Mouse (Mus musculus) lung, postnatal 14 days (tissue): Measurements from ENCODE around the gene Mob1b.
"Not testable (repeated sequence)": the region's sequence is repeated elsewhere in the genome, so short reads cannot be mapped to it uniquely, and the experiment has no call there.

Experiments used
- DNase-seq: peaks from one replicate; pipeline ENCODE4 v3.0.0; 2021

Mob1b gene

GRCm38 (mm10) chr5:88702041-88702440, 18.6 kb upstream of the Mob1b start:
- DNase-seq, result no peak

DNA sequence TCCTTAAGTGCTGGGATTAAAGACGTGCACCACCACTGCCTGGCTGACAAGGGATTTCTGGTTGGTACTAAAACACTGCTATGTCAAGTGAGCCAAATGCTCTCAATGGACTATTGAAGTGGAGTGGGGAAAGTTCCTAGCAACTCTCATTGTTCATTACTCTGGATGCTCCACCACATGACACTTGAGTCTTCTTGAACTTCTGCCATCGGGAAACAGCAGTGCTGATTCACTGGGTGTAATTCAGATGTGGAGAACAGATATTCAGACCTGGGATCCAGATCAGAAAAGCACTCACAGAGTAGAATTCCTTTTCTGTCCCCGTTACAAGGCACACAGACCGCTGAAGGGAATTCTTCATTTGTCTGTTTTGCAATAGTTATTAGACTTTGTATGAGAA, 17.1 kb upstream of the Mob1b start:
- no peak for DNase-seq

DNA sequence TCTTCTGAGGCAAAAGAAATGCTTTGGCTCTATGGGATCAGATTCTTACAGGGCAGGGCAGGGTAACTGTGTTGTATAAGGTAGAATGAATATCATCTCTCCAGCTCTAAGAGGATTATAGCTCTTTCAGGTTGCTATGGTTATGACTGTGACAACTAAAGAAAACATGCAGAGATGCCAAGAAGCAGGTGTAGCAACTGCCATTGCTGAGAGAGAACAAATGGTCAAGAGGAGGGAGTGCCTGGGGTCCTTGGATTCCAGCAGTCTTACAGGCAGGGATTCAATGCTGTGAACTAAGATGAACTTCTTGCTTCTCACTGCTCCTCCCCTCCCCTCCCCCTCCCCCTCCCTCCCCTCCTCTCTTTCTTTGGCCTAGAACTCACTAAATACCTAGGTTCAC, 9.5 kb upstream of the Mob1b start:
- no peak for DNase-seq

- DNase-seq, result no peak
Measured at GRCm38 (mm10) chr5:88711618-88712224, 8.9 kb upstream of the Mob1b start.

- DNase-seq, result no peak
Measured at GRCm38 (mm10) chr5:88712328-88712727, 8.3 kb upstream of the Mob1b start.

- no peak for DNase-seq
Measured at GRCm38 (mm10) chr5:88716983-88717382, 3.7 kb upstream of the Mob1b start.

- DNase-seq, result no peak
Measured at GRCm38 (mm10) chr5:88721003-88721475, 384 bp downstream of the Mob1b start.

GRCm38 (mm10) chr5:88721565-88722212, 1.0 kb downstream of the Mob1b start:
- DNase-seq, result peak; percentile 40

- DNase-seq, result peak; percentile 16
Measured at GRCm38 (mm10) chr5:88722213-88722600, 1.6 kb downstream of the Mob1b start.

GRCm38 (mm10) chr5:88724030-88724429, 3.4 kb downstream of the Mob1b start:
- DNase-seq, result no peak

GRCm38 (mm10) chr5:88727593-88728144, 7.0 kb downstream of the Mob1b start:
- no peak for DNase-seq

DNA sequence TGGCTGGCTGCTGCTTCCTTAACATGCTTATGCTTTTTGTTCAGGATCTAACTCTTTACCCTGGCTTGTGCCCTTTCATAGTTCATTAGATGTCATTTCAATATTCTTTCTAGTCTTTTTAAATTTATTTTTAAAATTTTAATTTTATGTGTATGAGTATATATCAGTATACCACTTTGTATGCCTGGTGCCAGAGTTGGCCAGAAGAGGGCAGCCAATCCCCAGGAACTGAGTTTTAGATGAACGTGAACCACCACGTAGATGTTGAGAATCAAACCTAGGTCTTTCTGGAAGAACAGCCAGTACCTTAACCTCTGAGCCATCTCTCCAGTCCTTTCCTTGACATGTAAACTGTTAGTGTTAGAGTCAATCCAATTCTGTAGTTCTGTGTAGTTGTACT, 14.1 kb downstream of the Mob1b start:
- peak; percentile 37 for DNase-seq

DNA sequence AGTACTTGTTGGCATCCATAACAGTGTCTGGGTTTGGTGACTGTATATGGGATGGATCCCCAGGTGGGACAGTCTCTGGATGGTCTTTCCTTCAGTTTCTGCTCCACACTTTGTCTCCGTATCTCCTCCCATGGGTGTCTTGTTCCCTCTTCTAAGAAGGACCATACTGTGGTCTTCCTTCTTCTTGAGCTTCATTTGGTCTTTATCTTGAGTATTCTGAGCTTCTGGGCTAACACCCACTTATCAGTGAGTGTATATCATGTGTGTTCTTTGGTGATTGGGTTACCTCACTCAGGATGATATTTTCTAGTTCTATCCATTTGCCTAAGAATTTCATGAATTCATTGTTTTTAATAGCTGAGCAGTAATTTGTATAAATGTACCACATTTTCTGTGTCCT, 20.4 kb downstream of the Mob1b start:
- not testable (repeated sequence) for DNase-seq

DNA sequence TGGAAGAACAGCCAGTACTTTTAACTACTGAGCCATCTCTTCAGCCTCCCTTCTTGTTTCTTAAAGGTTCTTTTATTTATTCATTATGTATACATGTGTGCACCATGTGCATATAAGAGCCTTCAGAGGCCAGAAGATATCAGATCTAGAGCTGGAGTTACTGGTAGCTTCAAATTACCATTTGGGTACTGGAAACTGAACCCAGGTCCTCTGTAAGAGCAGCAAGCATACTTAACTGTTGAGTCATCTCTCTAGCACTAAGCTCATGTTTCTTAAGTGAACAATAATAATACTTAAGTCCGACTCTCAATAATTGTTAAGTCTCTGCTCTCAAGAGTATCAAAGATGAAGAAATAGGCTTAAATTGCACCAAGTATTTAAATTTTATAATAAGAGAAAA, 27.1 kb downstream of the Mob1b start:
- no peak for DNase-seq

- DNase-seq, result no peak
Measured at GRCm38 (mm10) chr5:88753199-88753598, 32.5 kb downstream of the Mob1b start.

GRCm38 (mm10) chr5:88762611-88763010, 42.0 kb downstream of the Mob1b start:
- DNase-seq, result no peak

DNA sequence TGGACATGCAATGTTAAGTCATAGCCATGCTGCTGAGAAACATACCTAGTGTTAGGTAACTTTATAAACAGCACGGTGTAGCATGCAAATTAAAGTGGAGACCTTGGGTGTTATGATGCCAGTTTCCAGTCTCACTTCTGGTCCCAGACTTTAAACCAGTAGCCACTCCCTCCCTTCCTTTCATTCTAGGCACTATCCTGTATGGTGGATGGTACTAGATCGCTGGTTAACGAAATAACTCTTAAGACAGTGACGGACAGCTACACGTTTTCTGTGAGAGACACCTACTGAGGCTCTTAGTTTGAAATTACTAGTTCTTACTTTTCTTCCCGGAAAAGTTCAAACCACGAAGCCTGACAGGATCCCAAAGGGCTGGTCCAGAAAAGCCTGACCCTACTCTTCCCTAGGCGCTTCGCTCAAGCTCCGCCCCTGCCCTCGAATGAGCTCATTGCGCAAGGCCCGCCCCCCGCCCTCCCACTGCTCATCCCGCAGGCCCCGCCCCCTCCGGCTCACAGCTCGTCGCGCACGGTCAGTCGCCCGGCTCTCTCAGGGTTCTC, 43.9 kb downstream of the Mob1b start:
- no peak for DNase-seq

DNA sequence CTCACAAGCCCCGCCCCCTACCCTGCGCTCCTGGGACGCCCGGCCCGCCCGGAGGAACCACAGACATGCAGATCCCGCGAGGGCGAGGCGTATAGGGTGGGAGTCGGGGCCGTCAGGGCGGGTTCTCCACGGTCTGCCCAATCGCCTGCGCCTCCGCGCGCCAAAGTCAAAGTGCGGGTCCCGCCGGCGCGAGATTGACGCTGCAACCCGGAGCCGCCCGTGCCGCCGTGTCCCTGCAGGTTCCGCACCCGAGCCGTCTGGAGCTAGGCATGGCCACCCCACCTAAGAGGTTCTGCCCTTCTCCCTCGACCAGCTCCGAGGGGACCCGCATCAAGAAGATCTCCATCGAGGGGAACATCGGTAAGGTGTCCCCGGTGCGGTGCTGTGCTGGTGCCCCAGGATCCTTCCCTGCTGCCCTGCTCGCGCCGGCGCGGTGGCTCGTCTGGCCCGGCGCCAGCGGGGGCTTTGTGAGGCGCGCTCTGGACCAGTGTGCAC, 44.4 kb downstream of the Mob1b start, which contains the start of gene Dck:
TSS of gene Dck (plus strand) at position 10 of the 495 bp plus-strand sequence.
- peak; percentile 99 for DNase-seq

GRCm38 (mm10) chr5:88765587-88765986, 44.9 kb downstream of the Mob1b start:
- no peak for DNase-seq

DNA sequence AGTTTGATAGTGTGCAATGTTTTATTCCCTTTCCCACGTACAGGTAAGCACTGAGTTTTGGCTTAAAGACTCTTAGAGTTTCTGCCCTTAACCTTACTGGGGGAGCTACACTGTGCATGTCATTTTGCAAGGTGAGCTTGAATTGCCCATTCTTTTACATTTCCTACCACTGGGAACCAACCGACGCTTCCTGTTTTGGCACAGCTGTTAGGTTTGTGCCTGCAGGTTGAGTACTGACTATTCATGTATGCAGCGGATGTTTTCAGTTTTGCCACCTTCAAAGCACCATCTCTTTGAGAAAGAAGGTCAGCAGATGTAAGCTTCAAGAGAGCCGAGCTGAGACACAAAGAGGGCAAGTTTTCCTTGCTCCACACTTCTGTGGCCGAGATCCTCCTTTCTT, 45.5 kb downstream of the Mob1b start:
- DNase-seq, result no peak

DNA sequence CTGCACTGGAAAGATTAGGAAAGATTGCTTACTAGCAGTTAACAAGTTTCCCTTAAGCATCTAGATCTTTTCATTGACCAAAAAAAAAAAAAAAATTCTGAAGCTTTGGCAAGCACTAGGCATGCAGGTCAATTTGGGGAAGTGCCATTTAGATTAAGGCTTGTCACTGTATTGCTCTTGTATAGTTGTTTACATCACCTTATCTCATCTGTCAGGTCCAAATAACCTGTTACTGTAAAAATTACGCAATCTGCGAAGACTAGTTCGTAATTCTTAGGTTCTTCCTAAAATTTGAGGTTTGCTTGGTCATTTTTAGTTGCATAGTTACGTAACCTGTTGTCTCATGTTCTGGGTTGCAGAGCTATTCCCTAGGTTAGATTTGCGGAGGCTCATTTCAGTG, 46.2 kb downstream of the Mob1b start:
- no peak for DNase-seq

DNA sequence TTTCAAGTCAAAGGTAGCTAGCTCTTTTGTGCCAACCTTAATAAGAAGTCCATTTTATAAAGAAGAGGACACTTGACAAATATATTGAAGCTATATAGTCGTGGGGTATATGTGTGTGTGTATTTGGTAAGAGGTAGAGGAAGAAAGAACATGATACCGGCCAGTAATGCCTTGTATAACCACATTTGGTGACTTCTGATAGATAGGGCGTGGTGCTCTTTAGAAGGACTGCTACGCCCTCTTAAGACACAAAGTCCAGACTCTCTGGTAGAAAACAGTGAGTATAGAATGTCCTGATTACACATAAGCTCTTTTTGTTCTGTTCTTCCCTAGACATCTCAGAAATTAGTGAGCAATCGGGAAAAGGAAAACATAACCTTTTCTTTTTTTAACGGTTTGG, 47.5 kb downstream of the Mob1b start:
- no peak for DNase-seq

- DNase-seq, result no peak
Measured at GRCm38 (mm10) chr5:88782072-88782765, 61.6 kb downstream of the Mob1b start.
